Mouse (Mus musculus) left cerebral cortex, postnatal 10 days (tissue): Measurements from ENCODE around the gene Spa17. TPM values are rescaled to one million over a fixed set of nuclear protein-coding genes. Genes with fewer than 3 reads are reported as not detected.
A peak's percentile ranks its signal among the peaks of the same experiment; 100 is the strongest.

ENCODE experiments used
- DNase-seq, 2 experiments: peaks; one replicate each; pipeline ENCODE4 v3.0.0; 2021 to 2022; ENCODE audit warnings: low spot score in 2 of 2, mixed read lengths in 1 of 2; ENCODE audit errors: extremely low spot score in 1 of 2
- intact Hi-C: fragments of 180-260 bp; cut with DNase I; formaldehyde crosslinking; loops from one replicate; pipeline ENCODE4 v1.15.1; 2025
- total RNA-seq, 2 experiments: library from RNA; stranded (reverse); gene quantifications; 2 replicates each; pipeline ENCODE4 v1.2.3; 2021

Spa17 gene
- total RNA-seq, 2 experiments from 2014 or later, result 1.9 to 2.2 TPM

- no peak for DNase-seq
- intact Hi-C loops, result no loop called here
Measured at GRCm38 (mm10) chr9:37572204-37572876, 41.2 kb downstream of the Spa17 start.

GRCm38 (mm10) chr9:37569231-37569835 lies 44.2 kb downstream of the Spa17 start:
- intact Hi-C loops, result loop anchor here (5.0 kb wide), 1 partner anchor 43 kb away; the partner anchor contains the start of gene Spa17
- DNase-seq, result no peak

- intact Hi-C loops, result loop anchor here (5.0 kb wide), 1 partner anchor 44 kb away; the partner anchor contains the start of gene Spa17
- no peak for DNase-seq
Measured at GRCm38 (mm10) chr9:37568605-37569214, 44.8 kb downstream of the Spa17 start.

GRCm38 (mm10) chr9:37567892-37568604 lies 45.5 kb downstream of the Spa17 start:
- intact Hi-C loops, result loop anchor here (5.0 kb wide), 1 partner anchor 44 kb away; the partner anchor contains the start of gene Spa17
- DNase-seq, result peak in 1 of 2 experiments; percentile 68

GRCm38 (mm10) chr9:37567454-37567853 lies 46.1 kb downstream of the Spa17 start:
- intact Hi-C loops, result loop anchor here (5.0 kb wide), 1 partner anchor 45 kb away; the partner anchor contains the start of gene Spa17
- no peak for DNase-seq

- DNase-seq, result no peak
- intact Hi-C loops, result loop anchor here (5.0 kb wide), 1 partner anchor 45 kb away; the partner anchor contains the start of gene Spa17
Measured at GRCm38 (mm10) chr9:37567019-37567418, 46.5 kb downstream of the Spa17 start.

GRCm38 (mm10) chr9:37563805-37564204 lies 49.7 kb downstream of the Spa17 start:
- no peak for DNase-seq
- intact Hi-C loops, result no loop called here

GRCm38 (mm10) chr9:37560617-37561016 lies 52.9 kb downstream of the Spa17 start:
- no peak for DNase-seq
- intact Hi-C loops, result no loop called here

GRCm38 (mm10) chr9:37556366-37556765 lies 57.2 kb downstream of the Spa17 start:
- no peak for DNase-seq
- intact Hi-C loops, result no loop called here

- intact Hi-C loops, result no loop called here
- no peak for DNase-seq
Measured at GRCm38 (mm10) chr9:37554838-37555748, 58.4 kb downstream of the Spa17 start, which contains the start of gene Siae. TSS of gene Siae (plus strand) at chr9:37555698.

- DNase-seq, result no peak
- intact Hi-C loops, result no loop called here
Measured at GRCm38 (mm10) chr9:37554279-37554678, 59.2 kb downstream of the Spa17 start.

Other genes with a start within 250 kb of the Spa17 start
- gene Hepacam, start 246.4 kb downstream of the Spa17 start, total RNA-seq, result 10 to 100 TPM; 41.1 to 45.7 TPM
- 1 to 10 TPM; 6.4 to 8.3 TPM for gene Robo4, start 211.8 kb downstream of the Spa17 start, total RNA-seq
- 10 to 100 TPM; 24.8 to 27.4 TPM for gene Robo3, start 180.5 kb downstream of the Spa17 start, total RNA-seq
- 10 to 100 TPM; 21.8 to 24.6 TPM for gene Msantd2, start 124.4 kb downstream of the Spa17 start, total RNA-seq
- 10 to 100 TPM; 29.5 to 29.6 TPM for gene Esam, start 85.6 kb downstream of the Spa17 start, total RNA-seq
- 1 to 10 TPM; 3.3 to 4.1 TPM for gene Vsig2, start 74.5 kb downstream of the Spa17 start, total RNA-seq
- gene Nrgn, start 60.8 kb downstream of the Spa17 start, total RNA-seq, result 1,000 to 10,000 TPM; 1,798 to 1,800 TPM
- 10 to 100 TPM; 13.6 to 16.3 TPM for gene Siae, start 58.0 kb downstream of the Spa17 start, total RNA-seq
- 10 to 100 TPM; 54.1 to 58.3 TPM for gene Tbrg1, start 43.6 kb upstream of the Spa17 start, total RNA-seq
- gene Panx3, start 55.5 kb upstream of the Spa17 start, total RNA-seq, result not detected
- gene Olfr160, start 102.5 kb upstream of the Spa17 start, total RNA-seq, result not detected
- gene Olfr874, start 131.4 kb upstream of the Spa17 start, total RNA-seq, result not detected
- not detected for gene Olfr875, start 158.1 kb upstream of the Spa17 start, total RNA-seq
- not detected for gene Olfr876, start 189.3 kb upstream of the Spa17 start, total RNA-seq
- not detected for gene Olfr877, start 240.5 kb upstream of the Spa17 start, total RNA-seq